Comparison of ENCODE assay signal across 11 mouse cellular contexts in the genomic region with DNA sequence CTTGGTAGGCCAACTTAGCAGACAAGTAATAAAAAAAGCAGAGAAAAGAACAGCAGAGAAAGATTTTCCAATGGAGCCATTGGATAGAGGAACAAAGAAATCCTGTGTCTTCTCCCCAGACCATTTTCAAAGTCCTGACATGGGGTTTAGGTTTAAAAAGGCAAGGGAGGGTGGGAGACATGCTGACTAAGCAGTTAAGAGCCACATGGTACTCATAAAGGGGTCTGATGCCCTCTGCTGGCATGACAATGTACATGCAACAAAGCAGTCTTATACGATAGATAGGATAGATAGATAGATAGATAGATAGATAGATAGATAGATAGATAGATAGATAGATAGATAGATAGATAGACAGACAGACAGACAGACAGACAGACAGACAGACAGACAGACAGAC. TPM values are rescaled to one million over a fixed set of nuclear protein-coding genes. Genes with fewer than 3 reads are reported as not detected.
A peak's percentile ranks its signal among the peaks of the same experiment; 100 is the strongest.
DNase-seq lines count a peak whose midpoint lies in the region; ATAC-seq and TF ChIP-seq lines count a peak whose summit lies in the region.
"Had no signal": no experiment of that assay in that cellular context is flagged by ENCODE, and none has a peak within 500 bp of the region (broad histone marks: within the 10 kb centered on the region; RNA-seq: fewer than 3 reads in every experiment).

No protein-coding gene starts in this region.

- WGBS in kidney, postnatal 0 days = 52% methylated on average over 1 of the region's 1 CpGs
- 68% methylated on average over 1 of the region's 1 CpGs for WGBS in kidney, embryonic 16.5 days
- WGBS in hindbrain, embryonic 16.5 days = 66% methylated on average over 1 of the region's 1 CpGs
- 78% methylated on average over 1 of the region's 1 CpGs for WGBS in kidney, embryonic 15.5 days
- 69% methylated on average over 1 of the region's 1 CpGs for WGBS in heart, embryonic 11.5 days (ENCODE audit: insufficient replicate concordance)

- DNase-seq in kidney, postnatal 0 days (ENCODE audit: low spot score) = peak; percentile 57
- DNase-seq in 416B (ENCODE audit: low read depth) (peak; percentile 68), ES-CJ7 (ENCODE audit: low read depth, low spot score) (peak; percentile 86)
- DNase-seq: kidney, adult 18-20 months had no signal

- no peak overlapping the region for H3K27ac ChIP-seq in kidney, postnatal 0 days
- no peak overlapping the region for H3K27ac ChIP-seq in kidney, embryonic 16.5 days (ENCODE audit: low read length)
- no peak overlapping the region for H3K27ac ChIP-seq in hindbrain, embryonic 16.5 days (ENCODE audit: low read depth, low read length)
- no peak overlapping the region for H3K27ac ChIP-seq in kidney, embryonic 15.5 days
- H3K27ac ChIP-seq in heart, embryonic 11.5 days (ENCODE audit: low read depth, low read length) = no peak overlapping the region
- H3K27ac ChIP-seq: forebrain, embryonic 15.5 days had no signal

- no peak overlapping the region for H3K4me3 ChIP-seq in kidney, postnatal 0 days (replicated peaks; ENCODE audit: low read depth, low read length)
- H3K4me3 ChIP-seq in kidney, embryonic 16.5 days (ENCODE audit: low read length) = no peak overlapping the region
- no peak overlapping the region for H3K4me3 ChIP-seq in hindbrain, embryonic 16.5 days (ENCODE audit: low read length)
- H3K4me3 ChIP-seq in kidney, embryonic 15.5 days (replicated peaks) = no peak overlapping the region
- H3K4me3 ChIP-seq in heart, embryonic 11.5 days (ENCODE audit: low read depth, low read length) = no peak overlapping the region
- H3K4me3 ChIP-seq: forebrain, embryonic 15.5 days; megakaryocyte, embryonic 14.5 days had no signal

- H3K9ac ChIP-seq in kidney, postnatal 0 days (ENCODE audit: low read depth, low read length) = no peak overlapping the region
- no peak overlapping the region for H3K9ac ChIP-seq in kidney, embryonic 16.5 days (replicated peaks; ENCODE audit: low read length)
- no peak overlapping the region for H3K9ac ChIP-seq in hindbrain, embryonic 16.5 days (ENCODE audit: low read depth, low read length)
- no peak overlapping the region for H3K9ac ChIP-seq in kidney, embryonic 15.5 days
- no peak overlapping the region for H3K9ac ChIP-seq in heart, embryonic 11.5 days (ENCODE audit: low read depth, low read length)
- H3K9ac ChIP-seq: forebrain, embryonic 15.5 days had no signal

- no peaks in the 10 kb centered on the region for H3K36me3 ChIP-seq in kidney, postnatal 0 days (ENCODE audit: insufficient read depth, low read length)
- H3K36me3 ChIP-seq in kidney, embryonic 16.5 days (ENCODE audit: insufficient read depth, low read length) = no peaks in the 10 kb centered on the region
- no peaks in the 10 kb centered on the region for H3K36me3 ChIP-seq in hindbrain, embryonic 16.5 days (ENCODE audit: control insufficient read depth, insufficient read depth, low read length)
- no peaks in the 10 kb centered on the region for H3K36me3 ChIP-seq in kidney, embryonic 15.5 days
- H3K36me3 ChIP-seq in heart, embryonic 11.5 days (ENCODE audit: control insufficient read depth, insufficient read depth, low read length) = no peaks in the 10 kb centered on the region
- H3K36me3 ChIP-seq: forebrain, embryonic 15.5 days had no signal

- H3K4me2 ChIP-seq in kidney, postnatal 0 days (ENCODE audit: low read length) = no peak overlapping the region
- H3K4me2 ChIP-seq in kidney, embryonic 16.5 days (replicated peaks; ENCODE audit: low read depth, low read length) = no peak overlapping the region
- H3K4me2 ChIP-seq in hindbrain, embryonic 16.5 days (ENCODE audit: low read length) = no peak overlapping the region
- H3K4me2 ChIP-seq in kidney, embryonic 15.5 days = no peak overlapping the region
- no peak overlapping the region for H3K4me2 ChIP-seq in heart, embryonic 11.5 days
- H3K4me2 ChIP-seq: forebrain, embryonic 15.5 days had no signal

- no peaks in the 10 kb centered on the region for H3K4me1 ChIP-seq in kidney, postnatal 0 days (replicated peaks; ENCODE audit: insufficient read depth, low read length)
- H3K4me1 ChIP-seq in kidney, embryonic 16.5 days (ENCODE audit: insufficient read depth, low read length) = no peaks in the 10 kb centered on the region
- no peaks in the 10 kb centered on the region for H3K4me1 ChIP-seq in hindbrain, embryonic 16.5 days (ENCODE audit: control insufficient read depth, insufficient read depth, low read depth, low read length)
- H3K4me1 ChIP-seq in kidney, embryonic 15.5 days = 0 out of 2 replicates have a peak, but pooled peaks cover 3% of the 10 kb centered on the region
- H3K4me1 ChIP-seq in heart, embryonic 11.5 days (ENCODE audit: control insufficient read depth, insufficient read depth, low read length) = no peaks in the 10 kb centered on the region
- H3K4me1 ChIP-seq: forebrain, embryonic 15.5 days had no signal

- H3K9me3 ChIP-seq in kidney, postnatal 0 days (replicated peaks; ENCODE audit: low read length) = no peaks in the 10 kb centered on the region
- H3K9me3 ChIP-seq in kidney, embryonic 16.5 days (ENCODE audit: low read length) = no peaks in the 10 kb centered on the region
- H3K9me3 ChIP-seq in hindbrain, embryonic 16.5 days (ENCODE audit: control insufficient read depth, low read length) = no peaks in the 10 kb centered on the region
- H3K9me3 ChIP-seq in kidney, embryonic 15.5 days (replicated peaks) = no peaks in the 10 kb centered on the region
- H3K9me3 ChIP-seq in heart, embryonic 11.5 days (replicated peaks; ENCODE audit: control insufficient read depth, low read length) = no peaks in the 10 kb centered on the region
- H3K9me3 ChIP-seq: forebrain, embryonic 15.5 days; megakaryocyte, embryonic 14.5 days had no signal

- ATAC-seq in kidney, postnatal 0 days (replicated peaks; ENCODE audit: low FRiP score, low read depth) = no peak
- ATAC-seq in kidney, embryonic 16.5 days (ENCODE audit: low FRiP score, low TSS enrichment) = no peak
- ATAC-seq in hindbrain, embryonic 16.5 days = 0 out of 2 replicates have a peak, but pooled peaks have one; percentile 55
- ATAC-seq in inflammation-experienced regulatory T-cells, adult 6 months = no peak
- no peak for ATAC-seq in kidney, embryonic 15.5 days (replicated peaks; ENCODE audit: low FRiP score)
- ATAC-seq in heart, embryonic 11.5 days (replicated peaks; ENCODE audit: insufficient number of reproducible peaks, low FRiP score, low TSS enrichment) = no peak
- ATAC-seq: forebrain, embryonic 15.5 days had no signal

- no peaks in the 10 kb centered on the region for H3K27me3 ChIP-seq in kidney, postnatal 0 days (ENCODE audit: insufficient read depth, low read length)
- no peaks in the 10 kb centered on the region for H3K27me3 ChIP-seq in kidney, embryonic 16.5 days (ENCODE audit: insufficient read depth, low read length)
- H3K27me3 ChIP-seq in hindbrain, embryonic 16.5 days (replicated peaks; ENCODE audit: control insufficient read depth, insufficient read depth, low read length) = no peaks in the 10 kb centered on the region
- H3K27me3 ChIP-seq in kidney, embryonic 15.5 days = no peaks in the 10 kb centered on the region
- no peaks in the 10 kb centered on the region for H3K27me3 ChIP-seq in heart, embryonic 11.5 days (ENCODE audit: control insufficient read depth, insufficient read depth, low read length)
- H3K27me3 ChIP-seq: forebrain, embryonic 15.5 days had no signal

- peak; percentile 63 for TF ChIP-seq CTCF in kidney, postnatal 0 days (IDR thresholded peaks at IDR 0.05; ENCODE audit: low read depth)

RNA-seq across cellular contexts. Expression of gene Hmgxb4, which starts 15.7 kb away (rescaled TPM):
- 25.0 and 26.5 TPM in 2 replicates for polyA plus RNA-seq in kidney, postnatal 0 days (2015; fragmentation: Nextera tagmentation; extraction: Ambion mirVana)
- polyA plus RNA-seq in kidney, embryonic 16.5 days (2015; fragmentation: Nextera tagmentation; extraction: Ambion mirVana) = 33.8 and 45.4 TPM in 2 replicates
- polyA plus RNA-seq in hindbrain, embryonic 16.5 days (2015; fragmentation: Nextera tagmentation; extraction: Ambion mirVana) = 33.9 and 34.2 TPM in 2 replicates
- 10 to 100 TPM; 32.6 to 57.3 (median 42.5) TPM for polyA plus RNA-seq in inflammation-experienced regulatory T-cells, adult 6 months (2017; shearing (Covaris generic))
- 38.6 and 46.4 TPM in 2 replicates for polyA plus RNA-seq in kidney, embryonic 15.5 days (2015; fragmentation: Nextera tagmentation; extraction: Ambion mirVana)
- polyA plus RNA-seq in heart, embryonic 11.5 days (2014; fragmentation: Nextera tagmentation; extraction: Ambion mirVana) = 21.3 and 31.7 TPM in 2 replicates

RNA-seq across cellular contexts. Expression of gene Tom1, which starts 56.1 kb away (rescaled TPM):
- 38.4 and 43.2 TPM in 2 replicates for polyA plus RNA-seq in kidney, postnatal 0 days (2015; fragmentation: Nextera tagmentation; extraction: Ambion mirVana)
- 33.8 and 35.7 TPM in 2 replicates for polyA plus RNA-seq in kidney, embryonic 16.5 days (2015; fragmentation: Nextera tagmentation; extraction: Ambion mirVana)
- polyA plus RNA-seq in hindbrain, embryonic 16.5 days (2015; fragmentation: Nextera tagmentation; extraction: Ambion mirVana) = 40.7 and 45.9 TPM in 2 replicates
- polyA plus RNA-seq in inflammation-experienced regulatory T-cells, adult 6 months (2017; shearing (Covaris generic)) = 10 to 100 TPM; 13.7 to 24.0 (median 15.1) TPM
- polyA plus RNA-seq in kidney, embryonic 15.5 days (2015; fragmentation: Nextera tagmentation; extraction: Ambion mirVana) = 29.6 and 35.1 TPM in 2 replicates
- 35.8 and 40.6 TPM in 2 replicates for polyA plus RNA-seq in heart, embryonic 11.5 days (2014; fragmentation: Nextera tagmentation; extraction: Ambion mirVana)
